Mouse (Mus musculus) brown adipose tissue, adult 24 weeks (tissue): ENCODE measurements around the gene Smox. TPM values are rescaled to one million over a fixed set of nuclear protein-coding genes. Genes with fewer than 3 reads are reported as not detected.

Source experiments
- H3K27ac ChIP-seq: fragments of 200-500 bp; replicated peaks from 2 replicates; pipeline ENCODE4 v1.5.1; 2012; ENCODE audit warnings: low read depth, mild to moderate bottlenecking, low read length
- H3K4me1 ChIP-seq: fragments of 200-500 bp; 2 replicates; pipeline ENCODE4 v1.6.1; 2012; ENCODE audit warnings: low read length, mixed read lengths; ENCODE audit not compliant: control insufficient read depth, insufficient read depth, insufficient read length
- H3K4me3 ChIP-seq: fragments of 200-500 bp; 2 replicates; pipeline ENCODE4 v1.5.1; 2012; ENCODE audit warnings: low read depth, mild to moderate bottlenecking, low read length, moderate library complexity; ENCODE audit not compliant: insufficient read depth
- polyA plus RNA-seq: library from polyadenylated mRNA; stranded (reverse); fragments of >200 nt; gene quantifications from 2 replicates; pipeline ENCODE4 v1.2.4, GENCODE M21; 2012; ENCODE audit not compliant: missing spikeins, insufficient read depth, insufficient read length

The Smox gene
- polyA plus RNA-seq, 1 experiment = 6.6 TPM

- H3K4me3 ChIP-seq = no peak overlapping the region
- no peak overlapping the region for H3K27ac ChIP-seq
- peaks cover 12% of the 10 kb centered on the region for H3K4me1 ChIP-seq
Measured at GRCm38 (mm10) chr2:131546745-131547408, 55.6 kb downstream of the Smox start.

- Histone ChIP-seq H3K4me3 (no peak overlapping the region), H3K4me1 (peaks cover 24% of the 10 kb centered on the region), H3K27ac (no peak overlapping the region)
Measured at GRCm38 (mm10) chr2:131548330-131548729, 57.0 kb downstream of the Smox start.

- H3K4me1 ChIP-seq = peaks cover 24% of the 10 kb centered on the region
- no peak overlapping the region for H3K4me3 ChIP-seq
- no peak overlapping the region for H3K27ac ChIP-seq
Measured at GRCm38 (mm10) chr2:131549090-131549489, 57.8 kb downstream of the Smox start.

- Histone ChIP-seq H3K27ac (peak overlapping the region; percentile 38), H3K4me3 (no peak overlapping the region)
Measured at GRCm38 (mm10) chr2:131550474-131550873, 59.2 kb downstream of the Smox start.

GRCm38 (mm10) chr2:131550906-131551305 is 59.6 kb downstream of the Smox start:
- H3K4me1 ChIP-seq = peaks cover 24% of the 10 kb centered on the region
- peak overlapping the region; percentile 60 for H3K27ac ChIP-seq
- H3K4me3 ChIP-seq = no peak overlapping the region

More at GRCm38 (mm10) chr2:131550474-131550873, 59.2 kb downstream of the Smox start:
- H3K4me1 ChIP-seq = peaks cover 24% of the 10 kb centered on the region

GRCm38 (mm10) chr2:131551701-131552620 is 60.7 kb downstream of the Smox start:
- Histone ChIP-seq H3K4me1 (peaks cover 24% of the 10 kb centered on the region), H3K4me3 (no peak overlapping the region), H3K27ac (peak overlapping the region; percentile 54; the same call in 1 of the 2 replicates)

- Histone ChIP-seq H3K4me3 (no peak overlapping the region), H3K4me1 (peaks cover 26% of the 10 kb centered on the region), H3K27ac (0 out of 2 replicates have a peak overlapping the region, but pooled peaks have one; percentile 4)
Measured at GRCm38 (mm10) chr2:131552736-131553400, 61.6 kb downstream of the Smox start.

- Histone ChIP-seq H3K27ac (no peak overlapping the region; the same call in 1 of the 2 replicates), H3K4me3 (no peak overlapping the region), H3K4me1 (peaks cover 9% of the 10 kb centered on the region; the same call in 1 of the 2 replicates)
Measured at GRCm38 (mm10) chr2:131557896-131558295, 66.6 kb downstream of the Smox start.

- peak overlapping the region; percentile 57 for H3K27ac ChIP-seq
- peak overlapping the region; percentile 67 for H3K4me3 ChIP-seq
- peaks cover 7% of the 10 kb centered on the region; the same call in 1 of the 2 replicates for H3K4me1 ChIP-seq
Measured at GRCm38 (mm10) chr2:131560205-131560919, 69.1 kb downstream of the Smox start.

GRCm38 (mm10) chr2:131561344-131561870 is 70.1 kb downstream of the Smox start:
- peaks cover 7% of the 10 kb centered on the region; the same call in 1 of the 2 replicates for H3K4me1 ChIP-seq
- peak overlapping the region; percentile 57 for H3K27ac ChIP-seq
- H3K4me3 ChIP-seq = peak overlapping the region; percentile 67

GRCm38 (mm10) chr2:131561891-131562585 is 70.7 kb downstream of the Smox start, which contains the start of gene Adra1d:
TSS of gene Adra1d (minus strand) at chr2:131562283.
- H3K4me3 ChIP-seq = peak within 1 kb of the TSS; percentile 67
- peak within 1 kb of the TSS; percentile 57 for H3K27ac ChIP-seq
- peaks cover 7% of the 10 kb centered on the region; the same call in 1 of the 2 replicates for H3K4me1 ChIP-seq

GRCm38 (mm10) chr2:131562586-131563122 is 71.4 kb downstream of the Smox start:
- Histone ChIP-seq H3K4me1 (peaks cover 5% of the 10 kb centered on the region; the same call in 1 of the 2 replicates), H3K27ac (no peak overlapping the region), H3K4me3 (peak overlapping the region; percentile 67)
